Mouse (Mus musculus): Measurements from ENCODE around the gene Gm14435. TPM values are rescaled to one million over a fixed set of nuclear protein-coding genes. Genes with fewer than 3 reads are reported as not detected.
"Not testable (repeated sequence)": the region's sequence is repeated elsewhere in the genome, so short reads cannot be mapped to it uniquely, and the experiment has no call there.

Gm14435 gene
- 8.1 and 8.4 TPM in 2 replicates for polyA plus RNA-seq (2016; fragmentation: Nextera tagmentation; extraction: Ambion mirVana)

DNA sequence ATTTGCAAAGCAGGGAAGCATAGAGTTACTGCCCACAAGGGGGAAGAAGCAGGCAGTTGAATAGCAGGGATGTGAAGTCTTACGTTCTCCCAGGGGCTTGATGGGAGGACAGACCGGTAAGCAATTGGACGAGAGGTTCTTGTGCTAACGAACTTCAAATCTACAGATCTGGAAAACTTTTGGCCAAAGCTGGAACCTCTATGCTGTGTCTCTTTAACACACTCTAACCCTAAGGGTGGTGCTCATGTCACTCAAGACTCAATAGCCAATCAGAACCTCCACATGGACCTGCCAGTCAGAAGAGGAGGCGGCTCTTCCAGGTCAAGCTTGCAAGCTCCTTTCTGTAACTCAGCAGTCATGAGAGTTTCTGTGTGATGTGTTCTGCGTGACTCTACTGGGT is at the start of gene Gm14435:
Gene Gm14435 (plus strand): TSS at position 301 of the 400 bp plus-strand sequence.
- H3K4me2 ChIP-seq (replicated peaks); H3K36me3 ChIP-seq; H3K4me1 ChIP-seq; H3K9me3 ChIP-seq; H3K9ac ChIP-seq; ATAC-seq (ENCODE audit: low FRiP score, low read depth); H3K27ac ChIP-seq; H3K27me3 ChIP-seq (replicated peaks); H3K4me3 ChIP-seq: not testable (repeated sequence)
- WGBS, result no CpG with 5 or more reads among the region's 6 CpGs

Other genes with a start within 250 kb of the Gm14435 start
- gene 2210418O10Rik, start 197.0 kb upstream of the Gm14435 start, polyA plus RNA-seq (2016; fragmentation: Nextera tagmentation; extraction: Ambion mirVana), result 3.9 and 4.1 TPM in 2 replicates
- not detected in 2 replicates for gene Gm11009, start 104.1 kb upstream of the Gm14435 start, polyA plus RNA-seq (2016; fragmentation: Nextera tagmentation; extraction: Ambion mirVana)
- 15.2 and 20.5 TPM in 2 replicates for gene Gm14434, start 63.2 kb downstream of the Gm14435 start, polyA plus RNA-seq (2016; fragmentation: Nextera tagmentation; extraction: Ambion mirVana)
- not detected in 2 replicates for gene Zfp967, start 97.5 kb downstream of the Gm14435 start, polyA plus RNA-seq (2016; fragmentation: Nextera tagmentation; extraction: Ambion mirVana)
- gene Gm14308, start 212.8 kb downstream of the Gm14435 start, polyA plus RNA-seq (2016; fragmentation: Nextera tagmentation; extraction: Ambion mirVana), result 12.9 and 20.7 TPM in 2 replicates
- 7.9 and 8.1 TPM in 2 replicates for gene Zfp973, start 246.9 kb downstream of the Gm14435 start, polyA plus RNA-seq (2016; fragmentation: Nextera tagmentation; extraction: Ambion mirVana)

All from neural tube, embryonic 12.5 days (tissue).